Mouse (Mus musculus) lung, postnatal 0 days (tissue): ENCODE measurements around the gene Zfp747.

ENCODE experiments used
- CTCF ChIP-seq: IDR thresholded peaks from 2 replicates; pipeline ENCODE4 v1.5.1; 2016; ENCODE audit warnings: antibody characterized with exemption, mild to moderate bottlenecking
- EP300 ChIP-seq: IDR thresholded peaks from 2 replicates; pipeline ENCODE4 v1.6.1; 2016; ENCODE audit warnings: antibody characterized with exemption, mild to moderate bottlenecking, control low read depth

DNA sequence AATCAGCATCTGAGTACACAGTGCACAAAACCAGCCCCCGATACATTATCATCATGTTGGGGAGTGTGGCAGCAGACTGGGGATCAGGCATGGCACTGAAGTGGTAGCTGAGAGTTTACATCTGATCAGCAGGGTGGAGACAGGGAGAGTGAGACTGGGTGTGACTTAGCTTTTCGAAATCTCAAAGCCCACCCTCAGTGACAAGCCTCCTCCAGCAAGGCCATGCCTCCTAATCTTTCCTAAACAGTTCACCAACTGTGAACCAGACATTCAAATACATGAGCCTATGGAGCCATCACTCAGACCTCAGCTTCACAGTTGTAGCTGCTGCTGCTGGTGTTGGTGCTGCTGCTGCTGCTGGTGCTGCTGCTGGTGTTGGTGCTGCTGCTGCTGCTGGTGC is 35.6 kb upstream of the Zfp747 start:
- TF ChIP-seq CTCF (no peak), EP300 (no peak)
